Mouse (Mus musculus) lung, adult 2 months (tissue): ENCODE measurements around the gene Glis2.

Experiments used
- CTCF ChIP-seq: fragments of 200-500 bp; IDR thresholded peaks from 2 replicates; pipeline ENCODE4 v1.5.1; 2011; ENCODE audit warnings: mild to moderate bottlenecking, low read length, control low read depth; ENCODE audit not compliant: insufficient read depth
- POLR2A ChIP-seq: fragments of 200-500 bp; IDR thresholded peaks from 2 replicates; pipeline ENCODE4 v1.6.1; 2011; ENCODE audit warnings: low read depth, mild to moderate bottlenecking, control low read depth, low read length, borderline replicate concordance; ENCODE audit errors: extremely low read depth

- TF ChIP-seq CTCF (no peak), POLR2A (no peak)
Observed at GRCm38 (mm10) chr16:4663806-4664205, 69.3 kb downstream of the Glis2 start.
